Mouse (Mus musculus): Measurements from ENCODE around the gene Cntnap2. TPM values are rescaled to one million over a fixed set of nuclear protein-coding genes. Genes with fewer than 3 reads are reported as not detected.

Gene Cntnap2
- 100 to 1,000 TPM in 1 of 2 experiments, 10 to 100 TPM in 1; 97.6 to 118 TPM for total RNA-seq (2021)
- long read RNA-seq, partial matches to known transcripts = 8 of 27 reads
- long read RNA-seq, other reads (novel, unspliced or antisense) = 19 of 27 reads

- peak; percentile 30 to 32 for DNase-seq (ENCODE audit: low spot score in 2 of 2)
These were observed at the start of gene Cntnap2 for GRCm38 (mm10) chr6:45059091-45059490. Gene Cntnap2, plus strand, starts transcription at chr6:45059357.

- DNase-seq (ENCODE audit: low spot score in 2 of 2) = peak; percentile 6 to 69
These were observed 33.0 kb upstream of the Cntnap2 start for GRCm38 (mm10) chr6:45026011-45026682.

GRCm38 (mm10) chr6:45039454-45039853 is 19.7 kb upstream of the Cntnap2 start:
- no peak for DNase-seq (ENCODE audit: low spot score in 2 of 2)

GRCm38 (mm10) chr6:45059556-45060471 is 657 bp downstream of the Cntnap2 start:
- DNase-seq (ENCODE audit: low spot score in 2 of 2) = peak; percentile 61 to 73

GRCm38 (mm10) chr6:45062214-45062997 is 3.2 kb downstream of the Cntnap2 start:
- peak in 1 of 2 experiments; percentile 30 for DNase-seq (ENCODE audit: low spot score in 2 of 2)

- no peak for DNase-seq (ENCODE audit: low spot score in 2 of 2)
These were observed 29.1 kb downstream of the Cntnap2 start for GRCm38 (mm10) chr6:45088304-45088703.

GRCm38 (mm10) chr6:45113613-45114012 is 54.5 kb downstream of the Cntnap2 start:
- no peak for DNase-seq (ENCODE audit: low spot score in 2 of 2)

GRCm38 (mm10) chr6:45144882-45145281 is 85.7 kb downstream of the Cntnap2 start:
- DNase-seq (ENCODE audit: low spot score in 2 of 2) = peak in 1 of 2 experiments; percentile 21

- DNase-seq (ENCODE audit: low spot score in 2 of 2) = no peak
These were observed 145.9 kb downstream of the Cntnap2 start for GRCm38 (mm10) chr6:45205039-45205438.

GRCm38 (mm10) chr6:45214330-45214729 is 155.2 kb downstream of the Cntnap2 start:
- DNase-seq (ENCODE audit: low spot score in 2 of 2) = no peak

GRCm38 (mm10) chr6:45229002-45229401 is 169.8 kb downstream of the Cntnap2 start:
- DNase-seq (ENCODE audit: low spot score in 2 of 2) = no peak

GRCm38 (mm10) chr6:45232571-45232970 is 173.4 kb downstream of the Cntnap2 start:
- no peak for DNase-seq (ENCODE audit: low spot score in 2 of 2)

GRCm38 (mm10) chr6:45236531-45236930 is 177.4 kb downstream of the Cntnap2 start:
- DNase-seq (ENCODE audit: low spot score in 2 of 2) = no peak

- DNase-seq (ENCODE audit: low spot score in 2 of 2) = no peak
These were observed 179.0 kb downstream of the Cntnap2 start for GRCm38 (mm10) chr6:45238117-45238516.

- DNase-seq (ENCODE audit: low spot score in 2 of 2) = no peak
These were observed 182.1 kb downstream of the Cntnap2 start for GRCm38 (mm10) chr6:45241218-45241617.

GRCm38 (mm10) chr6:45244680-45245079 is 185.5 kb downstream of the Cntnap2 start:
- no peak for DNase-seq (ENCODE audit: low spot score in 2 of 2)

GRCm38 (mm10) chr6:45258047-45258446 is 198.9 kb downstream of the Cntnap2 start:
- no peak for DNase-seq (ENCODE audit: low spot score in 2 of 2)

GRCm38 (mm10) chr6:45271537-45271936 is 212.4 kb downstream of the Cntnap2 start:
- DNase-seq (ENCODE audit: low spot score in 2 of 2) = no peak

- no peak for DNase-seq (ENCODE audit: low spot score in 2 of 2)
These were observed 214.2 kb downstream of the Cntnap2 start for GRCm38 (mm10) chr6:45273259-45273775.

GRCm38 (mm10) chr6:45290154-45290553 is 231.0 kb downstream of the Cntnap2 start:
- DNase-seq (ENCODE audit: low spot score in 2 of 2) = no peak

GRCm38 (mm10) chr6:45317455-45317854 is 258.3 kb downstream of the Cntnap2 start:
- no peak for DNase-seq (ENCODE audit: low spot score in 2 of 2)

Measured in layer of hippocampus, adult 18-20 months (tissue).